Mouse (Mus musculus) ES-CJ7 (cell line): ENCODE data around the gene Fxyd2.

Source experiments
- DNase-seq: peaks from one replicate; pipeline ENCODE4 v3.0.0; 2011; ENCODE audit warnings: low read depth, low spot score

The Fxyd2 gene

GRCm38 (mm10) chr9:45429392-45429791 is 29.9 kb downstream of the Fxyd2 start:
- DNase-seq: no peak

DNA sequence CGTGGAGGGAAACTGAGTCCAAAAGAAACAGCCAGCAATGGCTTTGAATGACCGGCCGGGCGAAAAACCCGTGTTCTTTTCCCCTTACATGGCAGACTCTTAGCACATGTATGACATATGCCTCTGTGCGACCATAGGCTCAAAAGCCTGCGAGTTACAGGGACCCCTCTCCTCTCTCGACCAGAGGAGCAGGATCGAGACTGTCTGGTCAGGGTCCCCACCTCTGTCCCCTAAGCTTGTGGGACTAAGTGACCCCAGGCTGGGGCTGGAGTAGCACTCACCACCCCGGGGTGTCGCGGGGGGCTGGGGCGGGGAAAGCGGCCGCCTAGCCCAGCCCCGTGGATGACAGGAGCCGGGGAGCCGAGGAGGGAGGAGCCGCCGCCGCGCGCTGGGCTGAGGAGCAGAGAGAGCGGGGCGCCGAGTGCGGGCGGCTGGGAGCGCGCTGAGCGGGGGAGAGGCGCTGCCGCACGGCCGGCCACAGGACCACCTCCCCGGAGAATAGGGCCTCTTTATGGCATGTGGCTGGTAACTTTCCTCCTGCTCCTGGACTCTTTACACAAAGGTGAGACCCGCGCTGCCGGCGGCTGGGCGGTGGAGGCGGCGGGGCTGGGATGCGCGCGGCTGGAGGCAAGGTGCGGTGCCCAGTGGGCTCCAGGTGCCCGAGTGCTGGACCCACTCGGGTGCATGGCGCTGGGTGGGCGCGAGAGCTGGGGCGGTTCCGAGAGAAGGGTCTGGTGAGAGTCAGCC is 30.7 kb downstream of the Fxyd2 start:
- no peak for DNase-seq

GRCm38 (mm10) chr9:45430698-45430959 is 31.2 kb downstream of the Fxyd2 start:
- DNase-seq: no peak

GRCm38 (mm10) chr9:45431150-45431549 is 31.7 kb downstream of the Fxyd2 start:
- DNase-seq: peak; percentile 29

- no peak for DNase-seq
Measured at GRCm38 (mm10) chr9:45432639-45433038, 33.2 kb downstream of the Fxyd2 start.

GRCm38 (mm10) chr9:45433119-45433518 is 33.6 kb downstream of the Fxyd2 start:
- no peak for DNase-seq

- DNase-seq: no peak
Measured at GRCm38 (mm10) chr9:45434171-45434570, 34.7 kb downstream of the Fxyd2 start.

DNA sequence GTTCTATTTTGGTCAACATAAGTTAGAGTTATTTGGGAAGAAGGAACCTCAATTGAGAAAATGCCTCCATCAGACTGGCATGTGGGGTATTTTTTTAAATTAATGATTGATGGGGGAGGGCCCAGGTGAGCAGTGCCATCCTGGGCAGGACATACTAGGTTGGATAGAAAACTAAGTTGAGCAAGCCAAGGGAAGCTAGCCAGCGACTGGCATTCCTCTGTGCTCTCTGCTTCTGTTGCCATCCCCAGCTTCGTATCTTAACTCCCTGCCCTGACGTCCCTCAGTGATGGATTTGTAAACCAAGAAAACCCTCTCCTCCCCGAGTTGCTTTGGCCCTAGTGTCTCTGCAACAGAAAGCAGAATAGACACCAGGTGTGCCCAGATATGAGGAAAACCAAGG is 39.6 kb downstream of the Fxyd2 start:
- no peak for DNase-seq

DNA sequence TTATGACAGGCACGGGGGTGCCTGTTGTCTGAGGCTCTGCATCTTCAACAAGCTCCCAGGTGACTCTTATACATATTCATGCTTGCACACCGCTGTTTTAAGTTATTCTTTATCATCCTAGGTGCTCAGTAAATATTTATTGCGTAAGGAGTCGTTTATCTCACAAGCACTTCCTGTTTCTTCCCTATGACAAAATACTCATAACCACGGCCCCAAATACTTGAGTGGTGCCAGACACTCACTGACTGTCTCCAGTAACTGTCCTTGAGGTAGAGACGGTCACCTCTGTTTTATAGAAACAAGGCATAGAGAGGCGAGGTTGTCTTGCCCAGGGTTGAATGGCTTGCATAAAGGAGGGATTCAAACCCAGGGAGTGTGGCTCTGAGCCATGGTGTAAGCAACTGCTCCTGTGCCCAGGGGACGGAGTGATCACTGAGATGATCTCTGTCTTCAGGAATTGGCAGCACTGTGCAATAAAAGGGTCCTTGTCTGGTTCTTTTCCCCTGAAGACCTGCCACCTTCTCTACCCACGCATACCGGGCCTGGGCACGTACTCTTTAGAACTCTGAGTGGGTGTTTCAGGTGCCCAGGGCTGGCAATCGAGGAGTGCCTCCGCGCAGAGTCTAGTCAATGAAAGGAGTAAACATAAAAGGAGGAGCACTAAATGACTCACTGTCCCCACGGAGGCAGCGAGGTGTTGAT is 40.8 kb downstream of the Fxyd2 start:
- DNase-seq: no peak

- DNase-seq: no peak
Measured at GRCm38 (mm10) chr9:45444251-45444798, 44.9 kb downstream of the Fxyd2 start.

DNA sequence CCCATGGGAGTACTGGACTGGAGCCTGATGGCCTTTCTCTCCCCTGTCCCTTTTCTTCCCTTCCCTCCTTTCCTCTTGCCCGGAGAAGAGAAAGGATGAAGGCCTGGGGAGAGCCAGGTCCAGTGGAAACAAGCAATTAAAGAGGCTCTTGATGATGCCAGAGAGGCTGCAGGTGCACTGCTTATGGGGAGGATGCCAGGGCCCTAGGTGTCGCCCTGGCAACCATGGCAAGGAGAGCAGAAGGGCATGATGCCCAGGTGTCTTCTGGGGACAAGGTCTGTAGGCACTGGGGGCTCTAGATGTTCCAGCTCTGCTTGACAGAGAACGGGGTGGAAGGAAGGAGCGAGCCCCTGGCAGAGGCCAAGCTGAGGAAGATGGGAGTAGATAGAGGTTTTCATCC is 50.2 kb downstream of the Fxyd2 start:
- DNase-seq: no peak

DNA sequence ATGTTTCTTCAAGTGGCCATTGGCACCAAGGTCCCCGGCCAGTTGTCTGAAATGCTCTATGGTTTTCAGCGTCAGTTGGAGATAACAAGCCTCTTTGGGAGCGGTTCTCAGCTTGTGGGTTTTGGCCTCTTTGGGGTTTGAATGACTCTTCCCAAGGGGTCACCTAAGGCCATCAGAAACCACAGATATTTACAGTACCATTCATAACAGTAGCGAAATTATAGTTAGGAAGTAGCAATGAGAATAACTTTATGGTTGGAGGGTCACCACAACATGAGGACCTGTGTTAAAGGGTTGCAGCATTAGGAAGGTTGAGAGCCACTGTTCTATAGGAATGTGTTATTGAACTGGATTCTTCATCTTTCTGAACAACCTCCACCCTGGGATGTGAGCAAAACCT is 51.9 kb downstream of the Fxyd2 start:
- DNase-seq: no peak

DNA sequence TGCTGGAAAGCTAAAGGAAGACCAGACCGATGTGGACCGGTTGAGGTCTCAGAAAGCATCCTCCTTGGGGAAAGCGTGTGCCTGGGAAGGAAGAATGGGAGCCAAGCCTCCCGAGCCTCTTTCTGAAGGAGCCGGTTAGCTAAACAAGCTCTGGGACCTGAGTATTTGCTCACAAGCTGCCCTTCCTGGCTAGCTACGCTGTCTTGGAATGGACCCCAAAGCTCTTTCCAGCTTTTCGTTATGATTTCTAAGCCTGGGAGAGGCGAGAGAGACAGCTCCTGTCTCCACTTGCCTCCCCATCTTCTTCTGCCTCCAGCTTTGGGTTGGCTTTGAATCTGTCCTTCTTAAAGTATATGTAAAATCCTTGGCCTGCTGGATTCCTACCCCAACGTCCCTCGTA is 54.6 kb downstream of the Fxyd2 start:
- no peak for DNase-seq

- no peak for DNase-seq
Measured at GRCm38 (mm10) chr9:45454889-45455610, 55.6 kb downstream of the Fxyd2 start.

DNA sequence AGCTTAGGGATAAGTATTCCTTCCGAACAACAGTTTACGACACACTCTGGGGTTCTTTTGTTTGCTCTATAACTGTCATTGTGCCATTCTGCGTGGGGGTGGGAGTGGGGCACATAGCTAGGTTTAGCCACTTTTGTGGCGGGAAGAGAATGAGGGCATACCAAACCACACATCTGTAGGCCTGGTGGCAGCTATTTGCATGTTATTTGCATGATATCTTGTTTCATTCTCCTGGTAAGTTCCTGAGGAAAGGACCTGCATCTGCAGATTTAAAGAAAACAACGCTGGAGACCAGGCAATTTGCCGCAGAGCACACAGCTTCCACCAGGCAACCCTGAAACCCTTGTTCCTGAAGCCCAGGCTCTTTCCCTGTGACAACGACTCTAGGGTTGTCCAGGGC is 57.7 kb downstream of the Fxyd2 start:
- no peak for DNase-seq

DNA sequence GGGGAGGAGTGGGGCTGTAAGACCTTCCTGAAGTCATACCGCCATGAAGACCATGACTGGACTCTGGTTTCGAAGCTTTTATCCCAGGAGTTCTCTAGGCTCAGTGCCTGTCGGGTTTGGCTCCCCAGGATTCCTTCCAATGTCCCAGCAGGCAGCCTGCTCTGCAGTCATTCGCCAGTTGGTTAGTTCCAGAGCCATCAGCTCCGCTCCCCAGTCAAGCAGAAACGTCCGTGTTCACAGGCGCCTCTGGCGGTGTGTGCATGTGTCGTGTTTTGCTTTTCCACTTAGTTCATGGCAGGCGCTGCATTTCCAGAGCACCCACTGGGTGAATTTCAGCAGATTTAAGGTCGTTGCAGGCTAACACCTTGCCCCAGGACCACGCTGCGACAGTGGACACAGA is 58.9 kb downstream of the Fxyd2 start:
- DNase-seq: no peak
